Mouse (Mus musculus): ENCODE measurements around the gene Zfp553. TPM values are rescaled to one million over a fixed set of nuclear protein-coding genes. Genes with fewer than 3 reads are reported as not detected.
A peak's percentile ranks its signal among the peaks of the same experiment; 100 is the strongest.

Gene Zfp553
- polyA plus RNA-seq, 1 experiment from 2014 or later = 18.5 TPM

DNA sequence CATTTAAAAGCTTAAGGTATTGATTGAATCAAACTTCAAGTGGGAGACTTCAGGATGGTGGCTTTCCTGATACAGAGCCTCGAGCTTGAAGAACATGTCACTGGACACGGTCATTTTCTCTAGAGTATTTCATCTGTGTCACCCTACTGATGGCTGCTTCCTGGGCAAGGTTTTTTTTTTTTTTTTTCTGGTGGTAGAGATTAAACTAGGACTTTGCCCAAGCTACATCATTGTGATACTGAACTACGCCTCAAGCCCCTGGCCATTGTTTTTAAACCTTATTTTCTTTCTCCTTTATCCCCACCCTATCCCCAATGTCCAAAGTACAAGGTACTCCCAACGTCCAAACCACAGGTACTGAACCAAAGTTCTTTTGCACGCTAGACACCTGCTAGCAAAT is 37.8 kb downstream of the Zfp553 start:
- no peak overlapping the region for H3K4me3 ChIP-seq (ENCODE audit: low read depth, low read length)

DNA sequence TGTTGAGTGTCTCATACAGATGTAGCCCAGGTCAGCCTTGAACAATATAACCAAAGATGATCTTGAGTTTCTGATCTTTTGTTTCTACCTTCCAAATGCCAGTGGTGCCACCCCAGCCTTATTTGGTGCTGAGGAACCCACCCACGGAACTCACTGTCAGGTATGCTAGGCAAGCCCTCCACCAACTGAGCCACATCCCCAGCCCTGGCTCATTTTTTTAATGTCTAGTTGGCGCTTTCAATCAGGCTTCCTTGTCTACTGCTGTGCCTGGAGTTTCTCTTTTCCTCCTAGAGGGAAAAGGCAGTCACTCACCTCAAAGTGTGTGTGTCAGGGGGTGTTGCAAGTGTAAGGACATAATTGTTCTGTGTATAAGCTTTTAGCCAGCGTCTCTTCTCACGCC is 38.2 kb downstream of the Zfp553 start:
- WGBS = 94% methylated on average over 4 of the region's 4 CpGs
- no peak for DNase-seq (ENCODE audit: low spot score)
- H3K9ac ChIP-seq (ENCODE audit: low read length) = no peak overlapping the region
- no peaks in the 10 kb centered on the region for H3K27me3 ChIP-seq (replicated peaks; ENCODE audit: control insufficient read depth, insufficient read depth, low read length)
- H3K4me2 ChIP-seq (ENCODE audit: low read length) = no peak overlapping the region
- no peak for ATAC-seq (replicated peaks; ENCODE audit: low FRiP score, low TSS enrichment, low read depth)
- H3K36me3 ChIP-seq (ENCODE audit: control insufficient read depth, insufficient read depth, low read length) = peaks cover 22% of the 10 kb centered on the region
- 0 out of 2 replicates have a peak, but pooled peaks cover 10% of the 10 kb centered on the region for H3K9me3 ChIP-seq (ENCODE audit: control insufficient read depth, low read length)
- no peak overlapping the region for H3K27ac ChIP-seq (ENCODE audit: low read depth)
- H3K4me3 ChIP-seq (ENCODE audit: low read depth, low read length) = no peak overlapping the region
- peaks cover 14% of the 10 kb centered on the region for H3K4me1 ChIP-seq (replicated peaks; ENCODE audit: control insufficient read depth, insufficient read depth, low read length)

More for the DNA sequence above, 37.8 kb downstream of the Zfp553 start:
- no peak overlapping the region for H3K27ac ChIP-seq (ENCODE audit: low read depth)
- 0 out of 2 replicates have a peak, but pooled peaks cover 10% of the 10 kb centered on the region for H3K9me3 ChIP-seq (ENCODE audit: control insufficient read depth, low read length)
- no peak overlapping the region for H3K4me2 ChIP-seq (ENCODE audit: low read length)
- 84% methylated on average over 5 of the region's 5 CpGs for WGBS
- no peak for DNase-seq (ENCODE audit: low spot score)
- peaks cover 14% of the 10 kb centered on the region for H3K4me1 ChIP-seq (replicated peaks; ENCODE audit: control insufficient read depth, insufficient read depth, low read length)
- H3K27me3 ChIP-seq (replicated peaks; ENCODE audit: control insufficient read depth, insufficient read depth, low read length) = no peaks in the 10 kb centered on the region
- ATAC-seq (replicated peaks; ENCODE audit: low FRiP score, low TSS enrichment, low read depth) = no peak
- no peak overlapping the region for H3K9ac ChIP-seq (ENCODE audit: low read length)
- peaks cover 22% of the 10 kb centered on the region for H3K36me3 ChIP-seq (ENCODE audit: control insufficient read depth, insufficient read depth, low read length)

DNA sequence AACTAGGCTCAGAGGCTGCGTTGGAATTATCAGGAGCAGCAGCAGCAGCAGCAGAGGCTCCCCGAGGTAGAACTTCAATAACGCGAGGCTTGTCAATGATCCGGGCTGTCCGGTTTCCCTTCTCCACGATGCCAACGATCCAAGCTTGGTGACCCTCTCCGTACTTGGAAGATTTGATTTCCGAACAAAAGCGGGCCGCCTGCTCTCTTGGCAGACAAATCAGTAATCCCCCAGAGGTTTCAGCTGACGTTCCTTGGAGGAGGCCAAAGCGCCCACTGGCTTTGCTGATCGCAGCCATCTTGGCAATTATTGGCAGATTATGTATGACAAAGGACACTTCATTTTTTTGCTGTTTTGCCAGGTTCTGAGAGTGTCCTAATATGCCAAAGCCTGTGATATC is 39.7 kb downstream of the Zfp553 start:
- Histone ChIP-seq H3K27ac (ENCODE audit: low read depth) (no peak overlapping the region), H3K9ac (ENCODE audit: low read length) (no peak overlapping the region), H3K4me3 (ENCODE audit: low read depth, low read length) (0 out of 2 replicates have a peak overlapping the region, but pooled peaks have one; percentile 90), H3K4me2 (ENCODE audit: low read length) (peak overlapping the region; percentile 83), H3K9me3 (ENCODE audit: control insufficient read depth, low read length) (0 out of 2 replicates have a peak, but pooled peaks cover 10% of the 10 kb centered on the region), H3K27me3 (replicated peaks; ENCODE audit: control insufficient read depth, insufficient read depth, low read length) (no peaks in the 10 kb centered on the region), H3K36me3 (ENCODE audit: control insufficient read depth, insufficient read depth, low read length) (peaks cover 22% of the 10 kb centered on the region), H3K4me1 (replicated peaks; ENCODE audit: control insufficient read depth, insufficient read depth, low read length) (peaks cover 14% of the 10 kb centered on the region)
- no peak for DNase-seq (ENCODE audit: low spot score)
- no peak for ATAC-seq (replicated peaks; ENCODE audit: low FRiP score, low TSS enrichment, low read depth)
- 97% methylated on average over 15 of the region's 15 CpGs for WGBS

DNA sequence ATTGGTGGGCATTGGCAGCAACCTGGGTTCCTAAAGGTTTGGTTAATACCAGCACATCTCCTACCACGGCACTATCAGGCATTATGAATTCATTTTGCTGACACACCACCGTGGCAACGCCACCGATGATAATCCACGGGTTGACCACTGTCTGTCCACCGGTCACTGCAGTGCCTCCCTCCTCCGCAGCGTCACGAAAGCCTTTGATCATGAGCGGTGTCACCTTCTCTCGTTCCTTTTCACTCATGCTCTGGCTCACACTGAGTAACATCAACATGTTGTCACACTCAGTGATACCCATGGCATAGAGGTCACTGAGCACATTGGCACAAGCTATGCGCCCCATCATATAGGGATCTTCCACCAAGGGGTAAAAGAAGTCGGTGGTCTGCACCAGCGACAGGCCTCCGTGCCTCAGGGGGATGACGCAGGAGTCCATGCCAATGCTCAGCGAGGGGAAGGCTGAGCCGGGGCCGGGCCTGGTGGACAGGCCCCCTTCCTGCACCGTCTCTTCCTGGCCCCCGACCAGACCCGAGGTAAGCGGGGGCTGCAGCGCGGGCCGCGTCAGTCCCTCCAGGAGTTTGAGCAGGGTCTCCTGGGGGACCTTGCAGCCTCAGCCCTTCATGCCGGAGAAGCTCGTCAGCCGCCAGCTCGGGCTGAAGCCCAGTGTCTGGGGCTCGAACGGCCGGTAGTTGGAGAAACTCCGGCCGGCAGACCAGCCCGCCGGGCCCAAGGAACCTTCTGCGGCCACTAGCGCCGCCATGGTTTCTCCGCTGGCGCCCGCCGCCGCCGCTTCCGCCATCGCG is 40.5 kb downstream of the Zfp553 start:
- peak overlapping the region; percentile 95 for H3K9ac ChIP-seq (ENCODE audit: low read length)
- H3K4me2 ChIP-seq (ENCODE audit: low read length) = peak overlapping the region; percentile 83
- H3K27me3 ChIP-seq (replicated peaks; ENCODE audit: control insufficient read depth, insufficient read depth, low read length) = no peaks in the 10 kb centered on the region
- WGBS = 17% methylated on average over 50 of the region's 50 CpGs
- peaks cover 22% of the 10 kb centered on the region for H3K36me3 ChIP-seq (ENCODE audit: control insufficient read depth, insufficient read depth, low read length)
- ATAC-seq (replicated peaks; ENCODE audit: low FRiP score, low TSS enrichment, low read depth) (peak; percentile 60), DNase-seq (ENCODE audit: low spot score) (no peak)
- peak overlapping the region; percentile 91 for H3K27ac ChIP-seq (ENCODE audit: low read depth)
- H3K4me3 ChIP-seq (ENCODE audit: low read depth, low read length) = peak overlapping the region; percentile 90
- peaks cover 14% of the 10 kb centered on the region for H3K4me1 ChIP-seq (replicated peaks; ENCODE audit: control insufficient read depth, insufficient read depth, low read length)
- 0 out of 2 replicates have a peak, but pooled peaks cover 7% of the 10 kb centered on the region for H3K9me3 ChIP-seq (ENCODE audit: control insufficient read depth, low read length)

GRCm38 (mm10) chr7:127273925-127274789 is 41.3 kb downstream of the Zfp553 start, which contains the start of gene Sephs2:
Gene Sephs2, minus strand, starts transcription at chr7:127274055.
- peak within 1 kb of the TSS; percentile 90 for H3K4me3 ChIP-seq (ENCODE audit: low read depth, low read length)
- peak within 1 kb of the TSS; percentile 91 for H3K27ac ChIP-seq (ENCODE audit: low read depth)
- H3K4me2 ChIP-seq (ENCODE audit: low read length) = peak within 1 kb of the TSS; percentile 83
- WGBS = 3% methylated on average over 39 of the region's 39 CpGs
- DNase-seq (ENCODE audit: low spot score) = peak; percentile 99
- peaks cover 14% of the 10 kb centered on the region for H3K4me1 ChIP-seq (replicated peaks; ENCODE audit: control insufficient read depth, insufficient read depth, low read length)
- H3K27me3 ChIP-seq (replicated peaks; ENCODE audit: control insufficient read depth, insufficient read depth, low read length) = no peaks in the 10 kb centered on the region
- H3K9me3 ChIP-seq (ENCODE audit: control insufficient read depth, low read length) = no peaks in the 10 kb centered on the region
- peak within 1 kb of the TSS; percentile 95 for H3K9ac ChIP-seq (ENCODE audit: low read length)
- peaks cover 22% of the 10 kb centered on the region for H3K36me3 ChIP-seq (ENCODE audit: control insufficient read depth, insufficient read depth, low read length)
- peak; percentile 87 for ATAC-seq (replicated peaks; ENCODE audit: low FRiP score, low TSS enrichment, low read depth)

- Histone ChIP-seq H3K27ac (ENCODE audit: low read depth) (peak overlapping the region; percentile 62), H3K27me3 (replicated peaks; ENCODE audit: control insufficient read depth, insufficient read depth, low read length) (no peaks in the 10 kb centered on the region), H3K9me3 (ENCODE audit: control insufficient read depth, low read length) (no peaks in the 10 kb centered on the region), H3K9ac (ENCODE audit: low read length) (no peak overlapping the region), H3K4me2 (ENCODE audit: low read length) (no peak overlapping the region), H3K4me1 (replicated peaks; ENCODE audit: control insufficient read depth, insufficient read depth, low read length) (peaks cover 14% of the 10 kb centered on the region), H3K4me3 (ENCODE audit: low read depth, low read length) (no peak overlapping the region), H3K36me3 (ENCODE audit: control insufficient read depth, insufficient read depth, low read length) (peaks cover 9% of the 10 kb centered on the region)
- WGBS = 56% methylated on average over 5 of the region's 5 CpGs
- ATAC-seq (replicated peaks; ENCODE audit: low FRiP score, low TSS enrichment, low read depth) (peak; percentile 37; the same call in 1 of the 2 replicates), DNase-seq (ENCODE audit: low spot score) (no peak)
Observed at GRCm38 (mm10) chr7:127276519-127276961, 43.7 kb downstream of the Zfp553 start.

DNA sequence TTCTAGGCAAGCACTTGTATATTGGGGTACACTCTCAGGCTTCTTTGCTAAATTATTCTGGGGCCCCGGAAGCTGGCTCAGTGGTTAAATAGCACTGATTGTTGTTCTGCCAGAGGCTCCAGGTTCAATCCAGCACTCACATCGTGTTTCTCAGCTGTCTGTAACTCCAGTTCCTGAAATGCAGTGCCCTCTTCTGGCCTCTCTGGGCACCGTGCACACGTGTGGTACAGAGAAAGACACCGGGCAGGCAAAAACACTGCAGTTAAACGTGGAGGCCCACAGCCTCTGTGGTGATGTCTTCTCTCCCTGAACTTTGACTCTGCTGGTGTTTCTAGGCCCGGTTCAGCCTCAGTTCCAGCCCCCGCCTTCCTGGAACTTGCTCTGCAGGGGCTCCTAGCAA is 45.5 kb downstream of the Zfp553 start:
- Histone ChIP-seq H3K9me3 (ENCODE audit: control insufficient read depth, low read length) (no peaks in the 10 kb centered on the region), H3K4me2 (ENCODE audit: low read length) (no peak overlapping the region), H3K4me1 (replicated peaks; ENCODE audit: control insufficient read depth, insufficient read depth, low read length) (peaks cover 4% of the 10 kb centered on the region; the same call in 1 of the 2 replicates), H3K27ac (ENCODE audit: low read depth) (no peak overlapping the region), H3K27me3 (replicated peaks; ENCODE audit: control insufficient read depth, insufficient read depth, low read length) (no peaks in the 10 kb centered on the region), H3K9ac (ENCODE audit: low read length) (no peak overlapping the region), H3K4me3 (ENCODE audit: low read depth, low read length) (no peak overlapping the region), H3K36me3 (ENCODE audit: control insufficient read depth, insufficient read depth, low read length) (no peaks in the 10 kb centered on the region)
- 28% methylated on average over 8 of the region's 8 CpGs for WGBS
- DNase-seq (ENCODE audit: low spot score) (no peak), ATAC-seq (replicated peaks; ENCODE audit: low FRiP score, low TSS enrichment, low read depth) (no peak)

DNA sequence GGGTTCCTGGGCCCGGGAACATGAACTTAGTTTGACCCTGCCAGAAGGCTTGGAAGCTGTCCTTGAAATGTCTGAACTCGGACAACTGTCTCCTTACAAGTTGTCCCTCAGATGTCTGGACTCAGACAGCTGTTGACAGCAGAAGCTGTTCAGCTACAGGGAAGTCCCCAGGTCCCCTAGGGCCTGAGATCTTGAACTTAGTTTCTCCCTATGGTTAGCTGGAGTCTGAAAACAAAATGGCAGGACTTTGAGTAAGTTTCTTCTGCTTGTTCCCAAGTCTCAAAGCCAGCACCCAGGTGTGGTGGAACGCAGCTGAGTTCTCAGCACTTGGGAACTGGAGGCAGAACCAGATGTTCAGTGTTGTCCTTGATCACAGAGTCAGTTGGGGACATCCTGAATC is 47.2 kb downstream of the Zfp553 start:
- H3K4me2 ChIP-seq (ENCODE audit: low read length) = no peak overlapping the region
- ATAC-seq (replicated peaks; ENCODE audit: low FRiP score, low TSS enrichment, low read depth) (no peak), DNase-seq (ENCODE audit: low spot score) (no peak)
- H3K4me1 ChIP-seq (replicated peaks; ENCODE audit: control insufficient read depth, insufficient read depth, low read length) = no peaks in the 10 kb centered on the region
- no peaks in the 10 kb centered on the region for H3K36me3 ChIP-seq (ENCODE audit: control insufficient read depth, insufficient read depth, low read length)
- WGBS = 53% methylated on average over 3 of the region's 3 CpGs
- no peak overlapping the region for H3K9ac ChIP-seq (ENCODE audit: low read length)
- no peaks in the 10 kb centered on the region for H3K27me3 ChIP-seq (replicated peaks; ENCODE audit: control insufficient read depth, insufficient read depth, low read length)
- no peak overlapping the region for H3K27ac ChIP-seq (ENCODE audit: low read depth)
- H3K4me3 ChIP-seq (ENCODE audit: low read depth, low read length) = no peak overlapping the region
- H3K9me3 ChIP-seq (ENCODE audit: control insufficient read depth, low read length) = no peaks in the 10 kb centered on the region
